Mouse (Mus musculus) C2C12 (cell line): Measurements from ENCODE around the gene Tent2.

Experiments used
- CEBPB ChIP-seq: IDR thresholded peaks from one replicate; pipeline ENCODE4 v1.6.1; 2011; ENCODE audit warnings: low read depth, mild to moderate bottlenecking, control low read depth, moderate library complexity
- CTCF ChIP-seq: IDR thresholded peaks from one replicate; pipeline ENCODE4 v1.5.1; 2011; ENCODE audit not compliant: control insufficient read depth, insufficient read depth, insufficient read length
- FOSL1 ChIP-seq: IDR thresholded peaks from one replicate; pipeline ENCODE4 v1.8.0; 2011; ENCODE audit warnings: mild to moderate bottlenecking, low read length; ENCODE audit not compliant: poor library complexity, insufficient read depth, severe bottlenecking
- MAX ChIP-seq: IDR thresholded peaks from one replicate; pipeline ENCODE4 v1.6.1; 2011; ENCODE audit warnings: mild to moderate bottlenecking, control low read depth
- MYOG ChIP-seq: IDR thresholded peaks from one replicate; pipeline ENCODE4 v1.6.1; 2011; ENCODE audit not compliant: control insufficient read depth, insufficient read length; ENCODE audit errors: extremely low read depth

DNA sequence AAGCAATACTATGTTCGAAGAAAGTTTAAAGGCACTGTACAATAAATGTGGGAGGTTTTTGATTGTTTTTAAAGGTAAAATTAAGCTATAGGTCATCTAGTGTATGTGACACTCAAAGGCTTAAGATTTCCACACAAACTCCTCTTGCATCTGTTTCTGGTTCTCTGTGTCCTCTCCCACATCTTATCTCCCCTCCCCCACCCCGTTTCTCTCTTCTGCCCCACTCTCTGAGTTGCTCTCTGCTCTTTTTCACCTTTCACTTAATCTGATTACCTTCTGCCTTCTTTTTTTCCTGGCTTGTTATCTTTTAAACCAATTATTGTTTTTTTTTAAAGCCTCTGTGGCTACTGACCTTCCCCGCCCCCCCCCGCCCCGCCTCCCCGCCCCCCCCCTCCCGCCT, 47.4 kb upstream of the Tent2 start:
- no peak for TF ChIP-seq CTCF
- no peak for TF ChIP-seq MYOG
- TF ChIP-seq FOSL1 = no peak
- no peak for TF ChIP-seq MAX
- TF ChIP-seq CEBPB = no peak
